Mouse (Mus musculus): ENCODE data around the gene Fcer2a.

The Fcer2a gene

DNA sequence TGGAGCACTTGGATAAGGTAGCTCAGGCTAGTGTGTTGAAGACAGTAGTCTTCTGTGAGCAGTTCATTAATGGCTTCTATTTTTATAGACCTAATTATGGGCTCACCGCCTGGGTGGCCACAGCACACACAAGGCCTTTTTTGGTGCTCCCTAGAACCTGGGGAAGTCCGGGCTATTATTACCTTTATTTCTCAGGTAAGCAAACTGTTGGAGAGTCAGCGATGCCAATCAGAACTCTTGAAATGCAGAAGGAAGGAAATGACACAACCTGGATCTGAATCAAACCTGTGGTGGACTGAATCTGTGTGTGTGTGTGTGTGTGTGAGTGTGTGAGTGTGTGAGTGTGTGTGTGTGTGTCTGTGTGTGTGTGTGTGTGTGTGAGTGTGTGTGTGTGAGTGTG, at the start of gene Fcer2a:
Gene Fcer2a (minus strand): TSS at position 55 of the 400 bp plus-strand sequence.
- in situ Hi-C loops (cut with MboI, MseI): no loop called here

DNA sequence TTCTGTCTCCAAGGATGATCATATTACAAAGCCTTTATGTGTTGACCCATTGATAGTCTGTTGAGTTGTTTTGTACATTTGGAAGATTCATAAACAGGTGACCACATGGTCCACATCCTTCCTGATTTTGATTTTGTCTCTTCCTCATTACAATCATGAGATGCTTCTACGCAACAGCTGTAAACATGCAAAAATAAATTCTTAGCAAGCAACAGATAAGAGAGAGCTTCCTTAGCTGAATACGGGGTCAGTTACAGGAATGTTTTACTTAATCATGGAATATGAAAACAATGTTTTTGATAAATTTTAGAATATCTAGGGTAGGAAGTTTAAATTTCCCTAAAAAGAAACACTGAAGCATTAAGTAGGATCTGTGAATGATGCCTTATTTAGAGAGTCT, 43.0 kb upstream of the Fcer2a start:
- in situ Hi-C loops (cut with MboI, MseI): no loop called here

DNA sequence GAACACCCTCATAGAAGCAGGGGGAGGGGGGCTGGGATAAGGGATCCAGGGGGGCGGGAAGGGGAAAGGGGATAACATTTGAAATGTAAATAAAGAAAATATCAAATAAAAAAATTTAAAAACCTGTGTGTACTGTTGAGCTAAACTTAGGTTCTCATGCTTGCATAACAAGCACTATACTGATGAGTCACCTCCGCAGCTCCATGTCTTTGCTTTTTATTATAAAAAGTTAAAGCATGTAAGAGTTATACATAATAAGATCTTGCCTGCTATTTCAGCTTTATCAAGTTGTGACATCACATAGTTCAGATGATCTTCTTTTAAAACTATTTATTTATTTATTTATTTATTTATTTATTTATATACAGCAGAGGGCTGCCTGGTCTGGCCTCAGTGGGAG, 41.6 kb upstream of the Fcer2a start:
- in situ Hi-C loops (cut with MboI, MseI): no loop called here

DNA sequence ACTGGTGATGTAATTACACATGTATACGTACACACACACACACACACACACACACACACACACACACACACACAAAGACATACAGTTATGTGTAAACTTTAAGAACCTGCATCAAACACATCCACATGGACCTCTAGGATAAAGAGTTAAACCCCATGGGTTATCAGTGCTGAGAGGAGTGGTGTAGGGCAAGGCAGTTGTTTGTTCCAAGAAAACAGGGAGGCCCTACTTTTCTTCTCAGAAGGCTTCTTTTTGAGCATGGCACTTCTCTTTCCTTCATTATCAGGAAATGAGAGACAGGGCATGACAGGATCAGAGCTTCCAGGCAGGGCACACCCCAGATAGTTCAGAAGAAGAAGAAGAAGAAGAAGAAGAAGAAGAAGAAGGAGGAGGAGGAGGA, 40.1 kb upstream of the Fcer2a start:
- in situ Hi-C loops (cut with MboI, MseI): no loop called here

DNA sequence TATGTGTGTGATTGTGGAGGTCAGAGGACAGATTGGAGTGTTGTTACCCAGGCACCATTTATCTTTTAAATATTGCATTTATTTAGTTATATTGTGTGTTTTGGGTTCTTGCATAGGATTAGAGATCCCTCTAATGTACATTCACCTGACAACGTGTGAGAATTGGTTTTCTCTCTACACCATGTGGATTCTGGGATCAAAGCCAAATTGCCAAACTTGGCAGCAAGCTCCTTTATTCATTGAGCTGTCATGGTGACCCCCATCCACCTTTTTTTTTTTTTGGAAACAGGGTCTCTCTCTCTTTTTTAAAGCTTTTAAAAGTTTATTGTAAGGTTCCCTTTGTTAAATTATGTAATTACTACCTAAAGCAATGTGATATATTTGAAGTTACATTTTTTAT, 27.1 kb upstream of the Fcer2a start:
- in situ Hi-C loops (cut with MboI, MseI): no loop called here

DNA sequence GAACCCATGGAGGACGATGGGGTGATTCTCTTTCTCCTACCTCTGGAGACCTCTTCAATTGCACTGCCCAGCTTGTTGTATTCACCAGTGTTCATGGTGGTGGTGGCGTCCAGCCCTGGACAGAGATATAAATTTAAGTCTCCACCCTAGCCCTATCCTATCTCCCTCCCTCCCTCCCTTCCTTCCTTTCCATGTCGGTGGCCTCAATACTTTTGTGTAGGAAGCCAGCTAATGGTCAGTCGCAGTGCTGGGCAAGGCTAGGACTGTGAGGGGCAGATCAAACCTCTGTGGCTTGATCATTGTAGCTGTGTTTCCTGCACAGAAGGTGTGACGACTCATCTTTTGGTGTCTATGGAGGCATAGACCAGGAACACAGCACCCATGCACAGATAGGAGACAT, 26.6 kb upstream of the Fcer2a start, which contains the start of gene Clec4g:
Gene Clec4g (minus strand): TSS at position 101 of the 400 bp plus-strand sequence.
- in situ Hi-C loops (cut with MboI, MseI): no loop called here

DNA sequence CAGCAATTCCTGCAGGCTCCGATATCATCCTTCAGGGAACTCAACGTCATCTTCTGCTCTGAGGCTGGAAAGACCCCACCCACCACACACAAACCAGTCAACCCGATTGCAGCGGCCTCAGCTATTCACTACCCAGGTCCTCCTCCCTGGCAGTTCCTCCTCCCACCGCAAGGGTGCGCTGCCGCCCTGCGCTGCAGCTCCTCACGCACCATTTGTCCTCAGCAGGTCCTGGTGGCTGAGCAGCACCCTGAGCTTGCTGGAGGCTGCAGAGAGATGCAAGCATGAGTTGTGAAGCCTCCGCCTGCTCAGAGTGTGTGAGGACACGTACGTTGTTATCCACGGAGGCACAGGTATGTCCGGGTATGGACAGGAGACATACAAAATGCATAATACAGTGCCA, 24.6 kb upstream of the Fcer2a start:
- in situ Hi-C loops (cut with MboI, MseI): no loop called here

DNA sequence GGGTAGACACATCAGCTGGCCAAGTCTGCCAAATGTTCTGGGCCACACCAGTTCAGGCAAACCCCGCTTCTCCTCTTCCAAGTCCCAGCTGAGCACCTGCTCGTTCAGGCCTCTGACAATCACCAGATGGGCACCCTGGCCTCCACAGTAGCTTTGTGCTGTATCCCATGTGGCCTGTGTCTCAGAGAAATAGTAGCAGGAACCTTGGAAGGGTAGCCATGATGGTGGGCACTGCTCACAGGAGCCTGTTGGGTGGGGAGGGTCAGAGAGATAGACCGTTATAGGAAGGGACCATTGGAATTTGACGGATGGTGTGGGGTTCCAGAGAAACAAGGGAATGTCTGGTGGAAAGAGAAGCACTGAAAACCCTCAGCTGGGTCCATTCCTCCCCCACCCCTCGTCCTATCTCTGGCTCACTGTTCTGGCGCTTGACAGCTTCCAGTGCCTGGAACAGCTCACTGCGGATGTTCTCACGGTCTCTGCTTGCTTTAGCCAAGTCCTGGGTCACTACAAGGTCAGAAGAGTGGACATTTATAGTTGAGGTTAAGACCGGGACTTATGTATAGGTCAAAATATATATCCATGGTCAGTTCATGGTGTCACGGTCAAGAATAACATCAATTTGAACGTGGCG, 23.5 kb upstream of the Fcer2a start:
- in situ Hi-C loops (cut with MboI, MseI): no loop called here

DNA sequence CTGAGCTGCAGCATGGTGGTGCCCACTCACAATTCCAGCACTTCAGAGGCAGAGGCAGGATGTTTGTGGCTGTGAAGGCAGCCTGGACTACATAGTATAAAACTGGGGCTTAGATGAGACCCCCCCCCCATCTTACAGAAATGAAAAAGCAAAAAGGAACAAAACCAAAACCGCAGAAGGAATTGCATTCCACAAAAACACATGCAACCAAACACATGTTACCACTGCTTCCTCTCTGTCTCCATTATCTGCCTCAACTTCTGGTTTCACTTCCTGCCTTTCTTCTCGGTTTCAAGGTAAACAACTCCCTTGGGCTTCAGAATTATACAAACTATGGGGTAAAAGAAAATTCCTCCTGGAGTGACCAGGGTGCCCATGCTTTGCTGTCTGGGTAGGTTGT, 17.7 kb upstream of the Fcer2a start:
- in situ Hi-C loops (cut with MboI, MseI): no loop called here

DNA sequence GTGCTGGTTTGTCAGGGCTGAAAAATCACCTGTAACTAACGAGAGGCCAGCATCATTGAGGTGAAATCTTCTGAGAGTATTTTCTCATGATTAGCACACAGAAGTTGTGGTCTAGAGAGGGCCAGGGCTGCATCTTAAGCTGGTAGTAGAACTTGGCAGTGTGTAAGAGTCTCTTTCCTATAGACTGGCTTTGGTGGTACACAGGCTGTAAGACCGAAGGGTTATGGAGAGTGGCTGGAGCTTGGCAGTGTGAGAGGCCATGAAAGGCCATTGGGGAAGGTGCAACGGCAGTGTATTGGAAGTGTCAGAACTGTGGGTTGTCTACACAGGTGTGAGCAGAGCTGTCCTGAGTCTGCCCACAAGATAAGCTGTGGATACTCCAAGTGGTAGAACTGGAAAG, 16.3 kb upstream of the Fcer2a start:
- in situ Hi-C loops (cut with MboI, MseI): no loop called here

DNA sequence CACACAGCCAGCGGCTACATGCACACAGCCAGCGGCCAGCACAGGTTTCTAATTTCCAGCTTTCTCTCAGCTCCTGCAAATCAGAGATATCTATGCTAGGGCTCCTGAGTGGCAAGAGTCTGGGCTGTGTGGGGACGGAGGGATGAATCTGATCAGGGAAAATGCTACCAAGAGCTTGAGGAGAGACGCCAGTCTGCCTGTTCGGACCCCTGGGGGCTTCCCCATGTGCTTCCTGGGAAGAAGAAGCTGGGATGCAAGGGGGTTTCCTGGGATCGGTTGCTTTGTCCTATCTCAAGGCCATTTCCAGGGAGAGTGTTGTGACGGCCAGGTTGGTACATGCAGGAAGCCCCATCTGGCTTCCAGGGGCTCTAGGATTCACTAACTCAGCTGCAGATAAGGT, 13.6 kb upstream of the Fcer2a start:
- in situ Hi-C loops (cut with MboI, MseI): loop anchor here (5.0 to 10.0 kb wide), 2 partner anchors 410 to 657 kb away; no protein-coding TSS in a partner anchor

DNA sequence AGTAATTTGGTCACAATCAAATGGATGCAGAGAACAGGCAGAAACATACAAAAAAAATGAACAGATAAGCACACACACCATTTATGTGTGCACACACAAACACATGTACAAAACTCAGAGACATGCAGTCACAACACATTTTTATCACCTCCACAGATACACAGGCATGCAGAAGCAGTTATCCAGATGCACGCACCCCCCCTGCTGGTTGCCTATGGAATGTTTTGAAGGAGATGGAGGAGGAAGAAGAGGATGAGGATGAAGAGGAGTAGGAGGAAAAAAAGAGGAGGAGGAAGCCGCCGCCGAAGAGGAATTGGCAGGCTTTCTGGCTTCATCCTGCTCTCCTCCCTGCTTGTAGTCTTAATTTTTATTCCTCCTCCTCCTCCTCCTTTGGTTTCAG, 11.7 kb upstream of the Fcer2a start:
- in situ Hi-C loops (cut with MboI, MseI): loop anchor here (5.0 to 10.0 kb wide), 2 partner anchors 412 to 659 kb away; no protein-coding TSS in a partner anchor

DNA sequence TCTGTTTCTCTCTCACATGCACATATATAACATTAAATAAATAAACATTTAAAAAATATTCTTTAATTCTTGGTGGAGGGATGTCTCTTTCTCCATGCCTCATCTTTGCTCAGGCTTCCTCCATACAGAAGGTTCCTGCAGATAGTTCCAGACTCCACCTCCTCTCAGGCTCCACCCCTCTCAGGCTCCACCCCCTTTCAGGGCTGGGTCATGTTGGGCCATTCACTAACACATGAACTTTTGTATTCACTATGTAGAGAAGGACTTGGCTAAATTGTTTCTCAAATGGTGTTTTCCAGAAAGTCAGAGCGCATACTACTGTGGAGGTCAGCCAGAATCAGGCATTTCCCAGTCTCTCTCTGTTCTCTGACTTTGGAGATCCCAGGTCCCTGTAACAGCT, 7.5 kb upstream of the Fcer2a start:
- in situ Hi-C loops (cut with MboI, MseI): loop anchor here (10.0 kb wide), 1 partner anchor 663 kb away; no protein-coding TSS in a partner anchor

DNA sequence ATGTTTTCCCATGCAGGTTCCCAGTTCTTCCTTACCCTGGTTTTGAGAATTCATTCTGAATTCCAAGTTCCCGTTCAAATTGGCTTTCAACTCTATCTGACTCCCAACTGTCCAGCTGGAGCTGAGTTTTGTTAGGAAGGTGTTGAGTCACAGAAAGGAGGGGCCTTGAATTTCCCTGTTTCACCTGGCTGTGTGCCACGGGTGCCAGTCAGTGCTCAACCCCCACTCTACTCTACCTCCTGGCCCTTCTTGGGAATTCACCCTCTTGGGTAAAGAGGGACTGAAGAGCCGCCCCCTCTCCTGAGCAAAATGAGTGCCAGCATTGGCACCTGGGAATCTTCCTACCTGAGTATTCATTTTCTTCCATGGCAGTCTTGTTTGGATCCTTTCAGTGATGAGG, 3.2 kb downstream of the Fcer2a start:
- in situ Hi-C loops (cut with MboI, MseI): no loop called here

DNA sequence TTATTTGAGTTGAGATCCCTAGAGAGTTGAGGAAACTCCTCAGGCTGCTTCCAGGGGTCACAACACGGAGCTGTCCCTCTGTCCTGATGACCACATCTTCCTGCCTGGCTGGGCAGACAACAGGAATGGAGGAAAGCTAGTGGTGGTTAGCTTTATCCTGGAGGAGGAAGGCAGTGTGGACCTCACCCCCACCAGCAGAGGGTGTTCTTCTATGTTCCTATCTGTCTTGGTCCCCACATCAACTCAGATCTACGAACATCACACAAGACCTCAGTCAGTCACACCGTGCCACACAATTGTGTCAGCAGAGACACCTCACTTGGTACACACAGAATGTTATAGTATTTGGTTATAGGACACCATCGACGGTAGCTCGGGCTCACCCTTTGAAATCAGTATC, 6.4 kb downstream of the Fcer2a start:
- in situ Hi-C loops (cut with MboI, MseI): no loop called here

DNA sequence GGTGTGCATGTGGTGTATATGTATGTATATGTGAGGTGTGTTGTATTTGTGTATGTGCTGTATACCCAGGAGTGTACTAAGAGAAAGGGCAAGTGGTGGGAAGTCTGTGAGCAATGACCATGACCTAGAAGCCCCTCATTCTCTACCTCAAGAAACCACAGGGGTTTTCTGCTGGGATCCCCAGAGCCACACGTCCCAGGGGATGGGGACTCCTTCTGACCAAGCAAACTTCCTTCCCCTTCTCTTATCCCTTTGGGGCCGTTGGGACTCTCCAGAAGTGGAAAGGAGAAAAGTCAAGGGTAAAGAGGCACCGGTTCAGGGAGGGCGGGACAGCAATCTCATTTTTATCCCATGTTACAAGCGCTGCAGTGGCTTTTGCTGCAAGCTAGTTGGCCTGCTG, 8.6 kb downstream of the Fcer2a start:
- in situ Hi-C loops (cut with MboI, MseI): no loop called here

DNA sequence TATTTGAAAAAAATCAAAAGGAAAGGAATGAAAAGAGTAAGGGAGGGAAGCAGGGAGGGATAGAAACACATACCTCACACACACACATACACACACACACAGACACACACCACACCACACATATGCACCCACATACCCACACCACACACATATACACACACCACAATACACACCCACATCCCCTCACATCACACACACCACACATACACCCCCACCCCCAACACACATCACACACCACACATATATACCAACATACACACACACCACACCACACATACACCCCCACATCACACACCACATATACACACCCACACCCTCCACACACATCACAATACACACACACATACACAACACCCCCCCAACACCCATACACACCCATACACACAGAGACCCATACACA, 9.4 kb downstream of the Fcer2a start:
- in situ Hi-C loops (cut with MboI, MseI): no loop called here

DNA sequence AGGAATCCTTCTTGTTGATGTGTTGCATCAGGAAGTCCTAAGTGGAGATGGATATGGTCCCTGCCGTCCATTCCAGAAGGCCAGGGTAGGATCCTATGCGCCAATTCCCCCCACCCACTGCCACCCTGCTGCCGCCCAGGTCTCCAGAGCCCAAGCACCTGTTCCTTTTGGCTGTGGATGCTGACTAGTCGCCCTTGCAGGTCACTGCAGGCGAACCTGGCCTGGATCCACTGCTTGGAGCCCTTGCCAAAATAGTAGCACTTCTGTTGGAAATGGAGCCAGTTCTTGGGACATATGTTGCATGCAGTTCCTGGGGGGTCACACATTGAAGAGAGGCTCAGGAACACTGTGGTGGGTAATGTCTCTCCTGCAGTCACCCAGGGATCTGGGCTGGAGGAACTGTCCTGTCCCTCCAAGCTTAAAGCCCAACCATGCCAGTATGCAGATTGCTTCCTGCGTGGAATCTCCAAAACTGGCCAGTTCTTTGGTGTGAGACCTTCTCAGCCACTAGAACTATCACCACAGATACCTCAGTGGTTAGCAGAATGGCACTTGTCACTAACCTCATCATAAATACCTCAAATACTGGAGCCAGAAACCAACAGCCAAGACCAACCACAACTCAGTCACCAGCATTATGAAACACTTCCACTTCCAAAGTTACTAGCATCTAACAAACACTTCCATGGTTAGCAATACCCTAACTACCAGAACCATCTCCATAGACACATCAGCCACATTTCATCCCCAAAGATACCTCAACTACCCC, 10.4 kb downstream of the Fcer2a start:
- in situ Hi-C loops (cut with MboI, MseI): no loop called here

DNA sequence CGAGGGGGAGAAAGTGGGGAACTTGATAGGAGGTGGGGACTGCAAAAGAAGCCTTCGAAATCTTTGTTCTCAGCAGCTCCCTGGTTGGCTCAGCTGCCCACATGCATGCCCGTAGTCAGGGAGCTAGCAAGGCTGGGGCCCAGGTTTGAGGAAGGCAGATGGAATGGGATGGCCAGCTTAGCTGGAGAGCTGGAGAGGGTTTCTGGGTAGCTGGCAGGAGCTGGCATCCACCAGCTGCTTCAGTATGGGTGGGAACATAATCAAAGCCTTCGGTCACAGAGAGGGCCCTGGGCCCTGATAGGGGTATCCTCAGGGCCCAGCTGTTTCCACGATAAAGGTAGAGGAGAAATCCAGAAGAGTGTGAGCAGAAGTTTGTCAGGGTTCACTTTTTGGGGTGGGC, 11.5 kb downstream of the Fcer2a start:
- in situ Hi-C loops (cut with MboI, MseI): no loop called here

DNA sequence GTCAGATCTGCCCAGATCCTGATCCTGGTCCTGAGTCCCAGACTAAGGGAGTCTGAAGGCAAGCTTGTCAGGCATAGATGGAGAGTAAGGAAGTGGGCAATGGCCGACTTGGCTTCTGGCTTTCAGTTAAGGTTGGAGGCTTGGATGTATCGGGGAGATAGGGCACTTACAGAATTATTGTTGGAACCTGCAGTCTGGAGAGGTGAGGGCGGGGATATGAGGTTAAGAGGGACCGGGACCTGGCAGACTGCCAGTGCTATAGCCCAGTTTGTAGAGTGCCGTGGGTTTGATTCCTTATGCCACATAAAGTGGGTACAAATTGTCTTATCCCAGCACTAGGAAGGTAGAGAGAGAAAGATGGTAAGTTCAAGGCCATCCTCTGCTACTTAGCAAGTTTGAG, 14.3 kb downstream of the Fcer2a start:
- in situ Hi-C loops (cut with MboI, MseI): loop anchor here (10.0 kb wide), 1 partner anchor 295 kb away; no protein-coding TSS in a partner anchor

DNA sequence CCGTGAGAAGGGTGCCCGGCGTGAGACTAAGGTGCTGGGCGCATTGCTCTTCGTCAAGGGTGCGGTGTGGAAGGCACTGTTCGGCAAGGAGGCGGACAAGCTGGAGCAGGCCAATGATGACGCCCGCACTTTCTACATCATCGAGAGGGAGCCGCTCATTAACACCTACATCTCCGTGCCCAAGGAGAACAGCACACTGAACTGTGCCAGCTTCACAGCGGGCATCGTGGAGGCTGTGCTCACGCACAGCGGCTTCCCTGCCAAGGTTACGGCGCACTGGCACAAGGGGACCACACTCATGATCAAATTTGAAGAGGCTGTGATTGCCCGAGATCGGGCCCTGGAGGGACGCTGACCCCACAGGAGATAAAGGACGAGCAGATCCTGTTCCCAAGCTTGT, 14.7 kb downstream of the Fcer2a start:
- in situ Hi-C loops (cut with MboI, MseI): loop anchor here (10.0 kb wide), 1 partner anchor 294 kb away; no protein-coding TSS in a partner anchor

DNA sequence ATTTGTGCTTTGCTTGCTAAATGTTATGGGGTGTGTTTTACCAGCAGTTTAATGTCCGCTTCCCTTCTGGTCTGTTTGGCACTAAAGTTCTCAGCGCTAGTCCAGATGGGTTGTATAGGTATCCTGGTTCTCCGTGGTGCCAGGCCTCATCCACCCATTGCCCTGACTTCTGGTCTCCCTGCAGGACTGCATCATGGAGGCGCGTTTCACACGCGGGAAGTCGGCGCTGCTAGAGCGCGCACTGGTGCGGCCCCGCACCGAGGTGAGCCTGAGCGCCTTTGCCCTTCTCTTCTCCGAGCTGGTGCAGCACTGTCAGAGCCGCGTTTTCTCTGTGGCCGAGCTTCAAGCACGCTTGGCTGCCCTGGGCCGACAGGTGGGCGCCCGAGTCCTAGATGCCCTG, 15.1 kb downstream of the Fcer2a start:
- in situ Hi-C loops (cut with MboI, MseI): loop anchor here (10.0 kb wide), 1 partner anchor 294 kb away; no protein-coding TSS in a partner anchor
